Mouse (Mus musculus): ENCODE measurements around the gene Atp11b.

The Atp11b gene

DNA sequence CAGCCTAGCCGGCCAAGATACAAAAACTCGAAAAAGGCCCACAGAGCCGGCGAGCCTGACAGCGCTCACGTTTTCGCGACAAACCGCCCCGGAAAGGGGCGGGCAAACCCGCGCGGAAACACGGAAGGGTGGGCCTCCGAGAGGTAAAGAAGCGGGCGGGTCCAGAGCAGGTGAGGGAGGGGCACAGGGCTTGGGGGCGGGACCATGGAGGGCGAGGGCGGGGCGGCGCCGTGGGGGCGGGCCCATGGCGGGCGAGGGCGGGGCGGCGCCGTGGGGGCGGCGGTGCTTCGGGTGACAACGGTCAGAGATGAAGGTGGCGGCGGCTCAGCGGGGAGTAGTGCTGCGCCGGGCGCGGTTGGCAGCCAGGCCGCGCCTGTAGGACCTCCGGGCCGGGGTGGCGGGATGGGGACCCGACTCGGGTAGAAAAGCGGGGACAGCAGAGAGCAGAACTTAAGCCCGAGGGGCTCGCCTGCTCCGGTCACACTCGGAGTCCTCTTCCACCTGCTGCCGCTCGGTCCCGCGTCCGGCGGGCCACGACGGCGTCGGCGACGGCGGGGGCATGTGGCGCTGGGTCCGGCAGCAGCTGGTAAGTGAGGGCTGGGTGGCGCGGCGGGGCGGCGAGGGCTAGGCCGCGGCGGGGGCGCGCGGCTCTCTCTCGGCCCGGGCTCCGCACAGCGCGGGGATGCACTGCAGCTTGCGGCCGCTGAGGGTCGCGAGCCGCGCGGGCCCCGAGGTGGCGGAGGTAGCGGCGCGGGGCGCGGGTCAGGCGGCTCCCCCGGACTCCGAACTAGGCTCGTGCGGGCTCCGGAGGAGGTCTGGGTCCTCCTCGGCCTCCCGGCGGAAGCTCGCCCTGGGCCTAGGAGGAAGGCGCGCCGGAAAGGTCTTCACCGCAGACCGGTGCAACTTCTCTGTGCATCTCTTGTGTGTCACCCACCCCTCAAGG, at the start of gene Atp11b:
Atp11b (plus strand) TSS at position 282 of the 943 bp plus-strand sequence.
- peak; percentile 82 for DNase-seq (ENCODE audit: low spot score)

DNA sequence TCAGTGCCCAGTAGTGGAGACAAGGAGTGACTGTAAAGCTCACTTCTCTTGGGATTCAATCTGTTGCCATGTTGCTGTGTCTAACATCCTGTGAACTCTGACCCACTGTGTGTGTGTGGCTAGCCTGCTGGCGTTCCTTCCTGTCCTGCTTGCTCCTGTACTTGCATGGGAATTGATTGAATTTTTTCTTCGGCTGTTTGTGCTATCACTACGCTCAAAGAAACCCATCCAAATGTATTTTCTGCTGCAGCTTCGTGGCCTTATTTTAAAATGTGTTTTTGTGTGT, 49.6 kb upstream of the Atp11b start:
- no peak for DNase-seq (ENCODE audit: low spot score)

- no peak for DNase-seq (ENCODE audit: low spot score)
Observed at GRCm38 (mm10) chr3:35719531-35720205, 34.2 kb upstream of the Atp11b start.

GRCm38 (mm10) chr3:35720801-35721200, 33.1 kb upstream of the Atp11b start:
- DNase-seq (ENCODE audit: low spot score), result peak; percentile 56

DNA sequence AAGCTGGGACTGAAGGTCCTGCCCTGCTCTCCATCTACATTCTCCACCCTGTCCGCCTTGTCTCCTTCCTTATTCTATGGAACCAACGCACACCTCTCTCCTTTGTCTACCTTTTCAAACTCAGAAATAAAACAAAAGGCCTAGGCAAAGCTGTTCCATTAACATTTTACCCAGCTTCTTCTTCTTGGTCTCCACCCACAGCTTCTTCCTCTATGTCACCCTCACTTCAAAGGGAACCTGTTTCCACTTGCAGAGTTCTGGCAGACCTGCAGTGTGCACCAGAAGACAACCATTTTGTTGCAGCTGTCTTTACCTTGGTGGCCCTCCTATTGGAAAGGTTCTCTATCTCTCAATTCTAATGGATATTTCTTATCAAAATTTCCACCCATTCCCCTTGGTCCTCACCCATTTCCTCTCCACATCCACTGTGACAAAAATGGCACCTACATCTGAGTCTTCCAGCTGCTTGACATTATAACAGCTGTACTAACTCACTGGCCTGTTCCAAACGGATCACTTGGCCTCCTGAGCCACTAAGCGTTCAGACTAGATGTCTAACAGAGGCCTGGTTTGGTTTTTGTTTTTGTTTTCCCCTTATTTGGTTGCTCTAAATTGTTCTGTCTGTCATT, 32.0 kb upstream of the Atp11b start:
- DNase-seq (ENCODE audit: low spot score), result no peak

DNA sequence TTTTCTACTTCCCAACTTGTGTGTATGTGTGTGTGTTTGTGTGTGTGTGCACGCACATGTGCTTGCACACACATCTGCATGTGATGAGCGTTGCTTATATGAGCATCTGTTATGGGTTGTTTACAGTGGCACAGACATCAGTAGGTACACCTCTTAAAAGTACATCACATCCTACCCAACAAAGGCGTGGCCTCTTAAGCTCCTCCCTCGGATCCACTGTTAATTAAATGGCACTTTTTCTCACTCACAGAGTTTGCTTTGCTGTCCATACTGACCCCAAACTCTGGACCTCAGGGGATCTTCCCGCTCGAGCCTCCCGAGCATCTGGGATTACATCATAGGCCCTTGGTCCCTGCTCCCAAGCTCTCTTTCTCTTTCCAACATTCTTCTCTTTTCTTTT, 31.1 kb upstream of the Atp11b start:
- DNase-seq (ENCODE audit: low spot score), result no peak

DNA sequence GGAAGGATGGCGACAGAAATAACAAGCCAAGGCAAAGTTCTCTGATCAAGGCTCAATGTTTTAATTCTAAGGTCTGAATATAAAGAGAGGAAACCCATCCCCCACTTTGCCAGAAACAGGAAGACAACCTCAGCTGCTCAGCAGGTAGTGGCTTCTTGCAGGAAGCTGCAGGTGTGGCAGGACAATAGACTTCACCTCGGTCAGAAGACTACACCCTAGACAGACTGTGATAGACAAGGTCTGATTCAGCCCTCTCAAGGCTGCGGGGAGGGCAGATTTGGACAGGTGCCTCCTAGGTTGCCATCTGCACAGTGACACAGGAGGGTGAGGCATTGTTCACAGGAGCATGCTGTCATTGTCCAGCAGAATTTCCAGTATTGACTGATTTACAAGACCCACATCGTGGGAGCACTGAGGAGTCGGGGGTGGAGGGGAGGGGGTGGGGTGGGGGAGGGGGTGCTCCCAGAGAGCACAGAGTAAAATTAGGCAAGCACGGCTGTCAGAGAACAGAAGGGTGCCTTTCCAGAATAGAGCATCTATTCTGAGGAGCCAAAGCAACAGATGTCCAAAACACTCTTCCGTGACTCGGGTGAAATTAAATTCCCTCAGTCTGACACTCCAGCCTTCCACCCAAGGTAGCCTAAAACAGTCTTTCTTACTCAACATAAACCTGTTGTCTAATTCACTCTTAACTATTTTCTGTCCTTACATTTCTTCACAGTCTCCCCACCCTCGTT, 30.2 kb upstream of the Atp11b start:
- DNase-seq (ENCODE audit: low spot score), result no peak

DNA sequence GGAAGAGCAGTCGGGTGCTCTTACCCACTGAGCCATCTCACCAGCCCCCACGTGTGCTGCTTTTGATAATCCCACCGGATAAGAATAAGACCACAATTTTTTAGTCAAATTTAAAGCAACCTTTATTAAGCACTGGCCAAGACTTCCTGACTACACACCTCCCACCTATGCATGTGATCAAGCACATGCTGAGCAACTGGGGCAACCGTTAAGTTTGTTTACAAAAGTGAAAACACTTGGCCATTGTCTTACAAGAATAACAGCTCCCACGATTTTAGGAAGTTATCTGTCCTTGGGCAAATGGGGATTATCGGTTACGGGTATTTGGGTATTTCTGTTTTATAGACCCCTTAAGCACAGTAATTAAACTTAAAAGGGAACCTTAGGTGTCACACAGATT, 28.8 kb upstream of the Atp11b start:
- DNase-seq (ENCODE audit: low spot score), result no peak

- DNase-seq (ENCODE audit: low spot score), result no peak
Observed at GRCm38 (mm10) chr3:35726936-35727335, 27.0 kb upstream of the Atp11b start.

- DNase-seq (ENCODE audit: low spot score), result peak; percentile 32
Observed at GRCm38 (mm10) chr3:35729490-35729889, 24.4 kb upstream of the Atp11b start.

- DNase-seq (ENCODE audit: low spot score), result no peak
Observed at GRCm38 (mm10) chr3:35731981-35732777, 21.7 kb upstream of the Atp11b start.

GRCm38 (mm10) chr3:35732778-35733147, 21.1 kb upstream of the Atp11b start:
- no peak for DNase-seq (ENCODE audit: low spot score)

DNA sequence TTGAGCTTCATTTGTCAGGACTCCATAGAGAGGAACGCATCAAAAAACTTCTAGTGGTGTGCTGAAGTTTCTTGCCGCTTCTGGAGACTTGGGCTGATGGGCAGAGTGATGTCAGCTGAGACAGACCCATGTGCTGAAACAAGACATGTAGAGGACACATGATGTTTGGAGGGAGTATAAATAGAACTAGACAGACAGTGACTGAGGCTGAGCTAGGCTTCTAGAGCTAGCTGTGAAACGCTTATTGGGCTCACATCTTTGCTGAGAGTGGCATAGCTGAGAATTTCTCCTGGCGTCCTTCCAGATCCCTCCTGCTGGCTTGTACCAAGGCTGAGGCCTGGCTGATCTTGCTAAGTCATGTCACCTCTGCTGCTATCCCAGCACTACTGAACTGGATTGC, 19.4 kb upstream of the Atp11b start:
- DNase-seq (ENCODE audit: low spot score), result no peak

- no peak for DNase-seq (ENCODE audit: low spot score)
Observed at GRCm38 (mm10) chr3:35738071-35738470, 15.8 kb upstream of the Atp11b start.

GRCm38 (mm10) chr3:35745010-35745409, 8.9 kb upstream of the Atp11b start:
- no peak for DNase-seq (ENCODE audit: low spot score)

- no peak for DNase-seq (ENCODE audit: low spot score)
Observed at GRCm38 (mm10) chr3:35746840-35747456, 7.0 kb upstream of the Atp11b start.

DNA sequence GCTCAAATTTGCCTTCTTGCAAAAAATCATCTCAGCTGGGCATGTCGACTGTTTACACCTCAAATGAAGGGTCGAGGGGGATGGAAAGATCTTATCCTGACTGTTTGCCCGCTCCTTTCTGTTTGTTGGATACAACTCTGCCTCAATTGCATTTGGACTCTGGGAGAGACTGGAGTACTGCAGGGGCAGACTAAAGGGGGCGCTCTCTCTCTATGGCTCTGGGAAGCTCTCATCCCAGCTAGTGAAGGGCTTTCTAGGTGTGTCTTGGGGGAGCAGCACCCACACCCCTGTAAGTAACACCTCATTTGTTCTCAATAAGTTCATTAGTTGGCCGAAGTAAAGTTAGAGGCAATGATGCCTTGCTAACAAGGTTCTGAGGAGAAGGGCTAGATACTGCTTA, 3.6 kb upstream of the Atp11b start:
- no peak for DNase-seq (ENCODE audit: low spot score)

GRCm38 (mm10) chr3:35751724-35752123, 2.2 kb upstream of the Atp11b start:
- no peak for DNase-seq (ENCODE audit: low spot score)

GRCm38 (mm10) chr3:35762735-35763134, 8.8 kb downstream of the Atp11b start:
- DNase-seq (ENCODE audit: low spot score), result no peak

DNA sequence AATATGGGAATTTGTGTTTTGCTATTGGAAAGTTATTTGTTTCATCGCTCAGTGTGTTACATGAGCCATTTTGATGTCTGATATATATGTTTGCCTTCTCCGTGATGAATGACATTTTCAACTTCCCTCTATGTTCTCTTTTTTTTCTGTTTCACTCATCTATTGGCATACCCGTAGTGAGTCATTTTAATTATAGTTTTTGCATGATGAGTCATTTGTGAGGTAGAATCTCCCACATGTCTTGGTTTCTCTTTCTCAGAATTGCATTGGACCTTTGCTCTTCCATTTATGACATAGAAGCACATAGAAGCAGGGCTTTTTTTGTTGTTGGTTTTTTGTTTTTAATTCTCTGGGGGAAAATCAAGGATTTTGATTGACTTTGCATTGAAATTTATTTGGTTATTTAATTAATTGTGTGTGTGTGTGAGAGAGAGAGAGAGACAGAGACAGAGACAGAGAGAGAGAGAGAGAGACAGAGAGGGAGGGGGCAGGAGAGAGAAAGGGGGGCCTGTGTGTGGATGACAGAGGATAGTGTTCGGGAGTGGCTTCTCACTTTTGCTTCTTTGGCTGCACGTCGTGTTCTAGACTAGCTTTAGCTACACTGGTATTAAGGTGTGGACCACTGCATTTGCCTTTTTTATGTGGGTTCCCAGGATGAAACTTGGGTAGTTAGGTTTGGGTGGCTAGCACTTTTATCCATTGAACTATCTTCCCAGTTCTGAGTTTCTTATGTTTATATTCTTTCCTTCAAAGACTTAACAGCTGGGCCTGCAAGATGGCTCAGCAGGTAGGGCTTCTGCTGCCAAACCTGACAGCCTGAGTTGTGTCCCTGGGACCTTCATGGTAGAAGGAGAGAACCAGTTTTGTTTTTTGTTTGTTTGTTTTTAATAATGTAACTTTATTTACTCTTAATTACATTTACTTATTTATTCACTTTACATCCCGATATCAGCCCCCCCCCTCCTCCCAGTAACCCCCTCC, 11.0 kb downstream of the Atp11b start:
- no peak for DNase-seq (ENCODE audit: low spot score)
